Mouse (Mus musculus): ENCODE results near the gene Mamdc2. TPM values are rescaled to one million over a fixed set of nuclear protein-coding genes. Genes with fewer than 3 reads are reported as not detected.

The Mamdc2 gene
- polyA plus RNA-seq, 1 experiment from 2014 or later, result 12.8 TPM

DNA sequence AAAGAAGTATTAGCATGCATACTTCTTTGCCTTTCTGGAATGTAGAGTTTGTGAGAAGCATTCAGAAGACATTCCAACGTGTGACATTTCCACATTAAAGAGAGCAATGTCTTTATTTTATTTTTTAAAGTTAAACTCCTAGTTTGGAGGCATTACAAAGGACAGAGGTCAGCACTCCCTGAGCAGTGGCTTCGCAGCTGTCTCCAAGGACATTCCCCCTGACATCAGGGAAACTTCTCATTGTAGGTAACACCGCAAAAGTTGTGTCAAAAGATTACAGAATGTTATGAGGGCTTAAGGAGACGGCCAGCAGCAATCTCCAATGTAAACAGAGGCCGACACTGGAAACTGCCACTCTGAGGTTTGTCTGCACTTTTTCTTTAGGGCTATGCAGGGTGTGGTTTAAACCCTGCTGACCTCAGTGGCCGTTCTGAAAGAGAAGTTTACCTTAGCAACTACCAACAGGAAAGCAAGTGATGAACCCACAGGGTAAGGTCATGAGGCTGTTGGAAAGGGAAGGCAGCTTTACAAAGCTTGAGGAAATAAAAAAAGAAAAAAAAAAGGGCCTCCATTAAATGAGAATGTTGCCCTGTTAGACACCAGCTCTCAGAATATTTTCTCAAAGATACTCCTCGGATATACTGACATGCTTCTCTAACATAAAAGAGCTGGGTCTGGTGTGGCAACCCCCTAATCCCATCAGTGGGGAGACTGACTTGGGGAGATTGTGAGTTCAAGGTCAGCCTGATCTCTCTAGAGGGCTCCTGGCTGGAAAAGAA lies 60.0 kb downstream of the Mamdc2 start:
- Histone ChIP-seq H3K4me3 (ENCODE audit: low read depth, low read length) (no peak overlapping the region), H3K27ac (ENCODE audit: low read length) (no peak overlapping the region), H3K27me3 (replicated peaks; ENCODE audit: insufficient read depth, low read length) (no peaks in the 10 kb centered on the region), H3K36me3 (ENCODE audit: insufficient read depth, low read length) (no peaks in the 10 kb centered on the region), H3K9me3 (ENCODE audit: low read length) (no peaks in the 10 kb centered on the region), H3K4me1 (ENCODE audit: insufficient read depth, low read depth, low read length) (peaks cover 4% of the 10 kb centered on the region; the same call in 1 of the 2 replicates), H3K9ac (replicated peaks; ENCODE audit: low read depth) (no peak overlapping the region), H3K4me2 (replicated peaks; ENCODE audit: low read depth, low read length) (no peak overlapping the region)
- no peak for TF ChIP-seq EP300 (IDR thresholded peaks at IDR 0.05)
- ATAC-seq (peak; percentile 65), DNase-seq (ENCODE audit: low spot score) (peak; percentile 22)
- WGBS, result 8% methylated on average over 7 of the region's 7 CpGs

DNA sequence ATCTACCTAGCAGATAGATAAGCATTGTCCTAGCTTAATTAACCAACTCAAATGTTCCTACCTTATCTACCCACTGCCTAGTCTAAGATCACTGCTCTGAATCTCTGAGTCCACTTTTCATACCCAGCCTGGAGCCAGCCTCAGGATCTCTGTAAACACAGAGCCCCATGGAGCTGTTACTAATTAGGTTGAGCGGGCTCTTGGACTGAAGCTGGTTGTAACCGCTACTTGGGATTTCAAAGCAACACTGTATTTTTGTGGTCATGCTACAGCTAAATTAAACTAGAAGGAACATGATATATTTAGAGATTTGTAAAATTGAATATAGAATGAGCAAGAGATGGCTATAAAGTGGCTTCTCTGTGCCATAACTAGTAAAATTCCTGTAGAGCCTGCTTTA lies 65.8 kb downstream of the Mamdc2 start:
- Histone ChIP-seq H3K27ac (ENCODE audit: low read length) (no peak overlapping the region), H3K4me3 (ENCODE audit: low read depth, low read length) (no peak overlapping the region), H3K4me2 (replicated peaks; ENCODE audit: low read depth, low read length) (no peak overlapping the region), H3K9me3 (ENCODE audit: low read length) (no peaks in the 10 kb centered on the region), H3K36me3 (ENCODE audit: insufficient read depth, low read length) (no peaks in the 10 kb centered on the region), H3K27me3 (replicated peaks; ENCODE audit: insufficient read depth, low read length) (no peaks in the 10 kb centered on the region), H3K4me1 (ENCODE audit: insufficient read depth, low read depth, low read length) (no peaks in the 10 kb centered on the region), H3K9ac (replicated peaks; ENCODE audit: low read depth) (no peak overlapping the region)
- DNase-seq (ENCODE audit: low spot score) (no peak), ATAC-seq (no peak)
- WGBS, result 85% methylated on average over 2 of the region's 2 CpGs
- TF ChIP-seq CTCF (IDR thresholded peaks at IDR 0.05), result no peak
- TF ChIP-seq EP300 (IDR thresholded peaks at IDR 0.05), result no peak

DNA sequence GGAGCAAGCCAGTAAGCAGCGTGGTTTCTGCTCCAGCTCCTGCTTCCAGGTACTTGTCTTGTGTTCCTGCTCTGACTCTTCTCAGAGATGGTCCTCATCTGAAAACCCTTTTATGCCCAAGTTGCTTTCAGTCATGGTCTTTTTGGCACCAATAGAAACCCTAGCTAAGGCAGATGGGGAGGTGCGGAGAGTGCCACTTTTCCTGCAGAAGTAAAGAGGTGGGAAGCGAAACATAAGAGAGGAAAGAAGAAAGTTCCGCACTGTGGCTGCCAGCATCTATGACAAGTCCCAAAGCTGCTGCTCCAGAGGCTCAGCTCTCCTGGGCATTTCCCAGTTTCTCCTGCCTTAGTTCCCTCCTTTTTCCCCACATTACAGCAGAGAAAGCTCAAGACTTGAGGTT lies 67.3 kb downstream of the Mamdc2 start:
- Histone ChIP-seq H3K4me2 (replicated peaks; ENCODE audit: low read depth, low read length) (no peak overlapping the region), H3K27me3 (replicated peaks; ENCODE audit: insufficient read depth, low read length) (no peaks in the 10 kb centered on the region), H3K4me1 (ENCODE audit: insufficient read depth, low read depth, low read length) (no peaks in the 10 kb centered on the region), H3K9me3 (ENCODE audit: low read length) (no peaks in the 10 kb centered on the region), H3K27ac (ENCODE audit: low read length) (no peak overlapping the region), H3K36me3 (ENCODE audit: insufficient read depth, low read length) (no peaks in the 10 kb centered on the region), H3K9ac (replicated peaks; ENCODE audit: low read depth) (no peak overlapping the region), H3K4me3 (ENCODE audit: low read depth, low read length) (no peak overlapping the region)
- no peak for ATAC-seq
- WGBS, result 91% methylated on average over 4 of the region's 4 CpGs
- TF ChIP-seq EP300 (IDR thresholded peaks at IDR 0.05) (no peak), CTCF (IDR thresholded peaks at IDR 0.05) (no peak)
- no peak for DNase-seq (ENCODE audit: low spot score)

DNA sequence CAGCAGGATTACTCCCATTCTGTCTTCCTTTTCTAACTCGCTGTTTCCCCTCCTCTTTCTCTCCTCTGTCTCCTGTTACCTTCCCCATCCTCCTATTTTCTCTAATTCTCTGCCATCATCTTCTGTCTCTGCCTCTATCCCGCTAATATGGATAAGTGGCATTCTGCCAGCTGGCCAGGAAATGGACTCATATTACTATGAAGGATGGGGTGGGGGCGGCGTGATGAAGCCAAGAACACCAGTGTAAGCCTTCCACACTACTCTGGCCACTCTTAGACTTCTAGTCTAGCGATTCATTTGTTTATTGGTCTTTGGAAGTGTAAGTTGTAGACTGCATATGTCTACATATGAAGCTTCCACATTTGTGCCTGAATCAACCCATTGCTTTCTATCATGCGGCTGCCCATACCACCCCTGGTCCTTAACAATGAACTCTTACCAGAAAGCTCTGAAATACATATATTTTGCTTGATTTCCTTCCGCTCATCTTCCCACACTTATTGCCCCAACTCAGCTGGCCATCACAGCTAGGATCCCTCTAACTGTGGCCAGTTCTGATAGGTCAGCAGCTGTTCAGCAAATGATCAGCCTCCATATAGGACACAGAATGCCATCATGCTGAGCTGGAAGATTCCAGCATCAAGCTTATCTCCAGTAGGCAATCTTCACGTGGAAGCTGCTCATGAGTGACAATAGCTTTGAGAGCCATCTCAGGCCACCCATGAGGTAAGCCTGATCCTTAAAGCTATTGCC lies 68.3 kb downstream of the Mamdc2 start:
- H3K9ac ChIP-seq (replicated peaks; ENCODE audit: low read depth), result no peak overlapping the region
- no peak overlapping the region for H3K4me2 ChIP-seq (replicated peaks; ENCODE audit: low read depth, low read length)
- no peaks in the 10 kb centered on the region for H3K36me3 ChIP-seq (ENCODE audit: insufficient read depth, low read length)
- H3K9me3 ChIP-seq (ENCODE audit: low read length), result no peaks in the 10 kb centered on the region
- no peak overlapping the region for H3K4me3 ChIP-seq (ENCODE audit: low read depth, low read length)
- H3K4me1 ChIP-seq (ENCODE audit: insufficient read depth, low read depth, low read length), result no peaks in the 10 kb centered on the region
- no peak for ATAC-seq
- no peak for TF ChIP-seq EP300 (IDR thresholded peaks at IDR 0.05)
- TF ChIP-seq CTCF (IDR thresholded peaks at IDR 0.05), result no peak
- peak; percentile 26 for DNase-seq (ENCODE audit: low spot score)
- 50% methylated on average over 8 of the region's 8 CpGs for WGBS
- no peaks in the 10 kb centered on the region for H3K27me3 ChIP-seq (replicated peaks; ENCODE audit: insufficient read depth, low read length)
- no peak overlapping the region for H3K27ac ChIP-seq (ENCODE audit: low read length)

DNA sequence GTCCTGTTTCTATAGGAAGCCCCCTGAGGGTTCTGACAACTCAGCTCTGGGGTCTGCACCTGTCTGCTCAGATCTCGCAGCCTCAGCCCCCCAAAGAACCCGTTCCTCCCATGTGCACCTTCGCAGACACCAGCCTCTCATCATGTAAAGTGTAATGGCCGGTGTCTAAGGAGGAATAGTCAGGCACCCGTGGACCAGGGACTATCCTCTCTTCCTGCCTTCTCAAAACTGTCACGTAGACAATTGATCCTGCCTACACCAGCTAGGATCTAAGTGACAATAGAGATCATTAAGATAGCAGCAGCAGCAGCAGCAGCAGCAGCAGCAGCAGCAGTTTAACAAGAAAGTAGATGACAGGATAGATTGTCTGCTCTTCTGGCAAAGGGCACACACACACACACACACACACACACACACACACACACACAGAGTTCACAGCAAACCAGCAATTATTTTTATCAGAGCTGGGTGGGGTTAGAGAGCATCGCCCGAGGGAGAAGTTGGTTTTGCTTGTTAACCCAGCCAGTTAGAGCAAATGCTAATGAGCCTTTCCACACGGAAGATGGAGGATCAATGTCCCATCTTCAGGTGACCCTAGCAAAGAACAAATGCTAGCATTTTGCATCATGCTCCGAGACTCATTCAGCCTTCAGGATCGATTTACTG lies 71.6 kb downstream of the Mamdc2 start:
- ATAC-seq (no peak), DNase-seq (ENCODE audit: low spot score) (no peak)
- Histone ChIP-seq H3K4me3 (ENCODE audit: low read depth, low read length) (no peak overlapping the region), H3K4me2 (replicated peaks; ENCODE audit: low read depth, low read length) (no peak overlapping the region), H3K4me1 (ENCODE audit: insufficient read depth, low read depth, low read length) (no peaks in the 10 kb centered on the region), H3K36me3 (ENCODE audit: insufficient read depth, low read length) (no peaks in the 10 kb centered on the region), H3K9me3 (ENCODE audit: low read length) (no peaks in the 10 kb centered on the region), H3K9ac (replicated peaks; ENCODE audit: low read depth) (no peak overlapping the region), H3K27ac (ENCODE audit: low read length) (no peak overlapping the region), H3K27me3 (replicated peaks; ENCODE audit: insufficient read depth, low read length) (no peaks in the 10 kb centered on the region)
- 57% methylated on average over 11 of the region's 11 CpGs for WGBS
- no peak for TF ChIP-seq EP300 (IDR thresholded peaks at IDR 0.05)
- no peak for TF ChIP-seq CTCF (IDR thresholded peaks at IDR 0.05)

DNA sequence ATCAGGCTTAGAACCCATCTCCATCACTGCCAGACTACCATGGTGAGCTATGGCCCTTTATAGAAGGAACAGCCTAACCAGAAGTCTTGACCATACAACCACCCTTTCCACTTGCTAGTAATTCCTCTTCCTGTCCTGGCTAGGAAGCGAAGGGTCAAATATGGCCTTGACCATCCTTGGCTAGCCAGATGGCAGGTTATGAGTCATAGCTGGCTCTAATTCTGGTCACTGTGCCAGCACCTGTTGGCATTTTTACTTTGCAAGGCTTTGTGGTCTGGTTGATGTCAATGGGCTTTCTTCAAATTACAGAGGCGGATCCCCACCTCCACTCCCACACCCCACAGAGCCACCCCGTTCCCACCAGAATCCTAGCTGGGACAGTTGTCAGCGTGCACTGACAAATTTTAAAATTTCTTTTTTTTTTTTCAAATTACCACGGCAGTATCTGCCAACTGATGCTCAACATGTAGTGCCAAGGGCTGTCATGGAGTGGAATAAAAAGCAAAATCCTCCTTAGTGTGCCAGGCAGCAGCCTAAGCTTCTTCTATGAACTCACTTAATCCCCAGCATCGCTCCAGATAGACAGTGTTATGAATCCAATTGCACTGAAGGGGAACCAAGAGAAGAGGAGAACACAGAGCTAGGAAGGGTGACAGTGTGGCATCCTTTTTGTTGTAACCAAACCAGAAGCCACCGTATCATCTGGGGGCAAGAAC lies 73.1 kb downstream of the Mamdc2 start:
- no peaks in the 10 kb centered on the region for H3K4me1 ChIP-seq (ENCODE audit: insufficient read depth, low read depth, low read length)
- no peak overlapping the region for H3K9ac ChIP-seq (replicated peaks; ENCODE audit: low read depth)
- TF ChIP-seq CTCF (IDR thresholded peaks at IDR 0.05) (no peak), EP300 (IDR thresholded peaks at IDR 0.05) (no peak)
- H3K4me2 ChIP-seq (replicated peaks; ENCODE audit: low read depth, low read length), result no peak overlapping the region
- H3K9me3 ChIP-seq (ENCODE audit: low read length), result no peaks in the 10 kb centered on the region
- no peak for ATAC-seq
- no peak overlapping the region for H3K4me3 ChIP-seq (ENCODE audit: low read depth, low read length)
- no peaks in the 10 kb centered on the region for H3K36me3 ChIP-seq (ENCODE audit: insufficient read depth, low read length)
- 92% methylated on average over 7 of the region's 7 CpGs for WGBS
- no peaks in the 10 kb centered on the region for H3K27me3 ChIP-seq (replicated peaks; ENCODE audit: insufficient read depth, low read length)
- no peak overlapping the region for H3K27ac ChIP-seq (ENCODE audit: low read length)
- DNase-seq (ENCODE audit: low spot score), result no peak
